Mouse (Mus musculus): Measurements from ENCODE around the gene Cd93.

Gene Cd93

GRCm38 (mm10) chr2:148402227-148402626 lies 41.1 kb downstream of the Cd93 start:
- no peak for DNase-seq (ENCODE audit: low spot score)

- no peak for DNase-seq (ENCODE audit: low spot score)
These were observed 44.3 kb downstream of the Cd93 start for GRCm38 (mm10) chr2:148398901-148399685.

- DNase-seq (ENCODE audit: low spot score): no peak
These were observed 45.6 kb downstream of the Cd93 start for GRCm38 (mm10) chr2:148397784-148398100.

GRCm38 (mm10) chr2:148397015-148397783 lies 46.2 kb downstream of the Cd93 start:
- no peak for DNase-seq (ENCODE audit: low spot score)

GRCm38 (mm10) chr2:148396209-148396608 lies 47.2 kb downstream of the Cd93 start:
- DNase-seq (ENCODE audit: low spot score): no peak

GRCm38 (mm10) chr2:148395131-148396051 lies 48.0 kb downstream of the Cd93 start, which contains the start of gene Sstr4:
TSS of gene Sstr4 (plus strand) at chr2:148395344.
- DNase-seq (ENCODE audit: low spot score): no peak

- DNase-seq (ENCODE audit: low spot score): no peak
These were observed 49.5 kb downstream of the Cd93 start for GRCm38 (mm10) chr2:148393846-148394245.

GRCm38 (mm10) chr2:148393149-148393548 lies 50.2 kb downstream of the Cd93 start:
- no peak for DNase-seq (ENCODE audit: low spot score)

- DNase-seq (ENCODE audit: low spot score): no peak
These were observed 55.4 kb downstream of the Cd93 start for GRCm38 (mm10) chr2:148387652-148388581.

- DNase-seq (ENCODE audit: low spot score): no peak
These were observed 56.4 kb downstream of the Cd93 start for GRCm38 (mm10) chr2:148386927-148387326.

Data from left cerebral cortex, adult 11 months (tissue).